Mouse (Mus musculus): ENCODE data around the gene Ssr2. TPM values are rescaled to one million over a fixed set of nuclear protein-coding genes. Genes with fewer than 3 reads are reported as not detected.

Gene Ssr2
- total and polyA plus RNA-seq, 2 experiments from 2014 or later: 196 to 236 TPM

GRCm38 (mm10) chr3:88552082-88552645 is 23.5 kb upstream of the Ssr2 start:
- H3K4me2 ChIP-seq (ENCODE audit: low read depth, low read length, poor library complexity, severe bottlenecking): peak overlapping the region; percentile 70
- no peaks in the 10 kb centered on the region for H3K27me3 ChIP-seq (ENCODE audit: insufficient read depth, low read length)
- WGBS: 23% methylated on average over 16 of the region's 16 CpGs
- no peaks in the 10 kb centered on the region for H3K9me3 ChIP-seq (ENCODE audit: low read length)
- 0 out of 2 replicates have a peak, but pooled peaks have one; percentile 5 for TF ChIP-seq CTCF (IDR thresholded peaks at IDR 0.05)
- H3K9ac ChIP-seq (replicated peaks; ENCODE audit: low read length, poor library complexity, severe bottlenecking): peak overlapping the region; percentile 86
- H3K4me1 ChIP-seq (ENCODE audit: insufficient read depth, low read length): no peaks in the 10 kb centered on the region
- no peak for ATAC-seq (ENCODE audit: low FRiP score)
- peak overlapping the region; percentile 77 for H3K4me3 ChIP-seq (ENCODE audit: low read depth, low read length)
- H3K36me3 ChIP-seq (ENCODE audit: insufficient read depth, low read length): peaks cover 14% of the 10 kb centered on the region; the same call in 1 of the 2 replicates
- H3K27ac ChIP-seq (ENCODE audit: low read depth, low read length): peak overlapping the region; percentile 89
- no peak for DNase-seq (ENCODE audit: low spot score)

DNA sequence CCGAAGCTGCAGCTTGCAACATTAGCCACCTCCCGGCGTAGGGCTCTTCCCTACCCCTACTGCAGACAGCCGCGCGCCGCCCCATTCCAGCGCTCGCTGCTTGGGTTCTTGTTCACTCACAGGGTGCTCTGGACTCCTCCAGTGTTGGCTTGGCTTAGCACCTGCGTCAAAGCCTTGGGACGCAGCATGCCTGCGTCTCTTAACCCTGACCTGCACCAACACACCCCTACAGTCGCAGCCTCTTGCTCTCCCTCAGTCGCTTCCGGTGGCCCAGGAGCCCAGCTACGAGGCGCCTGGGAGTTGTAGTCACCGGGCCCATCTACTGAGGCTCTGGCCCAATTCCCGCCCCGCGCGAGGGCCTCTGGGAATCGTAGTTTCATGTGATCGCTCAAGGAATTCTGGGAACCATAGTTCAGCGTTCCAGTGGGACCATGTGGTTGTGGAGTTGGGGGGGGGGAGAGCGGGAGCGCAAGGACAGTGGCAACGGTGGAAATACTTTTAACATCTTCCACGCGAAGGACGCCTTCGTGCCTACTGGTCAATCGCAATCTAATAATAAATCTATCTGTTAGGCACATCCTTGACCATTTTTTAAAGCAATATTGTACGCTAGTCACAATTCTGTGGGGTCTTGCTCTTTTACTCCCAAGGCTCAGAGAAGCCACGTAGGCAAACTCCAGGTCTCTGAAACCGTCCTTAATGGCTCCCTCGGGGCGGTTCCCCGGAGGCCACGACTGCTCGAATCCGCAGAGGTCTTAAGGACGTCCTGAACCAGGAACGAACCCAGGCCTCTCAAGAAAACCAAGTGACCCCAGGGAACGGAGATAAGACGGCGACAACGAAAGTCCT is 22.8 kb upstream of the Ssr2 start, which contains the start of gene Lamtor2:
Gene Lamtor2 (minus strand): TSS at position 399 of the 849 bp plus-strand sequence.
- H3K4me3 ChIP-seq (ENCODE audit: low read depth, low read length): peak within 1 kb of the TSS; percentile 77
- no peaks in the 10 kb centered on the region for H3K27me3 ChIP-seq (ENCODE audit: insufficient read depth, low read length)
- H3K4me2 ChIP-seq (ENCODE audit: low read depth, low read length, poor library complexity, severe bottlenecking): peak within 1 kb of the TSS; percentile 70
- no peaks in the 10 kb centered on the region for H3K9me3 ChIP-seq (ENCODE audit: low read length)
- H3K4me1 ChIP-seq (ENCODE audit: insufficient read depth, low read length): no peaks in the 10 kb centered on the region
- DNase-seq (ENCODE audit: low spot score) (peak; percentile 100), ATAC-seq (ENCODE audit: low FRiP score) (peak; percentile 88)
- peak within 1 kb of the TSS; percentile 86 for H3K9ac ChIP-seq (replicated peaks; ENCODE audit: low read length, poor library complexity, severe bottlenecking)
- WGBS: under 1% methylated on average over 48 of the region's 48 CpGs
- peak within 1 kb of the TSS; percentile 89 for H3K27ac ChIP-seq (ENCODE audit: low read depth, low read length)
- TF ChIP-seq CTCF (IDR thresholded peaks at IDR 0.05): peak; percentile 1; the same call in 1 of the 2 replicates
- H3K36me3 ChIP-seq (ENCODE audit: insufficient read depth, low read length): peaks cover 21% of the 10 kb centered on the region

- WGBS: under 1% methylated on average over 25 of the region's 37 CpGs
- H3K27ac ChIP-seq (ENCODE audit: low read depth, low read length): peak within 1 kb of the TSS; percentile 89
- peak; percentile 89 for ATAC-seq (ENCODE audit: low FRiP score)
- peak within 1 kb of the TSS; percentile 70 for H3K4me2 ChIP-seq (ENCODE audit: low read depth, low read length, poor library complexity, severe bottlenecking)
- DNase-seq (ENCODE audit: low spot score): peak; percentile 91
- H3K36me3 ChIP-seq (ENCODE audit: insufficient read depth, low read length): peaks cover 27% of the 10 kb centered on the region
- H3K4me3 ChIP-seq (ENCODE audit: low read depth, low read length): peak within 1 kb of the TSS; percentile 77
- TF ChIP-seq CTCF (IDR thresholded peaks at IDR 0.05): peak; percentile 75
- no peaks in the 10 kb centered on the region for H3K27me3 ChIP-seq (ENCODE audit: insufficient read depth, low read length)
- H3K9me3 ChIP-seq (ENCODE audit: low read length): no peaks in the 10 kb centered on the region
- H3K9ac ChIP-seq (replicated peaks; ENCODE audit: low read length, poor library complexity, severe bottlenecking): peak within 1 kb of the TSS; percentile 86
- H3K4me1 ChIP-seq (ENCODE audit: insufficient read depth, low read length): no peaks in the 10 kb centered on the region
Observed at GRCm38 (mm10) chr3:88553525-88553879, 22.2 kb upstream of the Ssr2 start, which contains the start of gene Ubqln4. Gene Ubqln4 (plus strand): TSS chr3:88553758.

DNA sequence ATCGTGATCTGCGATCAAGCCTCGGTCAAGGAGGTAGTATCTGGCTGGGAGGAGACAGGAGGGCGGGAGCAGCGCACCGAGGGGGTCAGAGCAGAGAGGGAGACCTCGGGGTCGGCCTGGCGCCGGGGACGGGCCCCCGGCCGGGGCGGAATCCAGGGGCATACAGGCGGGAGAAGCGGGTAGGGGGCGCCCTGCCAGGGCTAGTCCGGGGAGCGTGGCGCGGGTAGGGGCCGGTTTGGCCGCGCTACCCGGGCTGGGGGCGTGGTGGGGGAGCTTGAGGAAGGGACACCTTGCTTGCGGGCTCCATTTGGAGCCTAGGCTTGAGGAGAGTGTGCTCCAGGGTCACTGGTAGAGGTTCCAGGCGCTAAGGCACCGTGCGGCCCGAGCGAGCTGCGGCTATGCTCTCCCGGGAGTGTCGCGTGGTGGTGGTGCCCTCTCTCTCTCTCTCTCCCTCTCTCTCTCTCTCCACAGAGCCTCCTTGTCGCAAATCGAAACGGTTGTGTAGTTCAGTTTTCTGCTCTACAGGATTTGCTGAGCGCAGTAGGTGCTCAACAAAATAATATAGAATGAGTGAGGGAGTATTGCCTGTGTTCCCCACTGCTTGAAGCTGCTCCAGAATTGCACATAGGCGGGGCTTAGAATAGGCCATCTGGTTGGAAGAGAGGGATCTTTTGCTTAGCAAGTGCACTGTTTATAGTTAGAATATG is 21.6 kb upstream of the Ssr2 start:
- peak; percentile 37; the same call in 1 of the 2 replicates for TF ChIP-seq CTCF (IDR thresholded peaks at IDR 0.05)
- Histone ChIP-seq H3K4me3 (ENCODE audit: low read depth, low read length) (peak overlapping the region; percentile 77), H3K9ac (replicated peaks; ENCODE audit: low read length, poor library complexity, severe bottlenecking) (peak overlapping the region; percentile 86), H3K27ac (ENCODE audit: low read depth, low read length) (peak overlapping the region; percentile 89), H3K36me3 (ENCODE audit: insufficient read depth, low read length) (peaks cover 27% of the 10 kb centered on the region), H3K27me3 (ENCODE audit: insufficient read depth, low read length) (no peaks in the 10 kb centered on the region), H3K4me1 (ENCODE audit: insufficient read depth, low read length) (no peaks in the 10 kb centered on the region), H3K9me3 (ENCODE audit: low read length) (no peaks in the 10 kb centered on the region), H3K4me2 (ENCODE audit: low read depth, low read length, poor library complexity, severe bottlenecking) (peak overlapping the region; percentile 70)
- ATAC-seq (ENCODE audit: low FRiP score) (peak; percentile 32), DNase-seq (ENCODE audit: low spot score) (peak; percentile 66)
- under 1% methylated on average over 40 of the region's 41 CpGs for WGBS

DNA sequence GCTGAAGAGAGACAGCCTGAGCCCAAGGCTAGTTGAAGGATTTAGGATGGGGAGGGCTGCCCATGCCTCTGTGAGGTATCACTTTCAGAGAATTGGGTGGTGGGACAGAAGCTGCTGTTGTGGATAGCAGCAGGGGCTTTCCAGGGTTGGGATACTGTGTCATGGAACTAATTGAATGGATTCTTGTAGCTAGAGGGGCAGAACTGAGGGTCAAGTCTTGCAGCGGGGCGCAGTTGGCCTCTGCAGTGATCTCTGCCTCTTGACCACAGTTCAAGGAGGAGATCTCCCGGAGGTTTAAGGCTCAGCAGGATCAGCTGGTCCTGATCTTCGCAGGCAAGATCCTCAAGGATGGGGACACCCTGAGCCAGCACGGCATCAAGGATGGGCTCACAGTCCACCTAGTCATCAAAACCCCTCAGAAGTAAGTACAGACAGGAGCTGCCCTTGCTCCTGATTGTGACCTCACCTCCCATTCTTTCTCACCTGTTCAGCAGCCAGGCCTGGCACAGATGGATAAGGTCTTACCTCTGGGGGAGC is 20.5 kb upstream of the Ssr2 start:
- Histone ChIP-seq H3K4me3 (ENCODE audit: low read depth, low read length) (no peak overlapping the region), H3K27ac (ENCODE audit: low read depth, low read length) (no peak overlapping the region), H3K27me3 (ENCODE audit: insufficient read depth, low read length) (no peaks in the 10 kb centered on the region), H3K36me3 (ENCODE audit: insufficient read depth, low read length) (peaks cover 36% of the 10 kb centered on the region), H3K4me2 (ENCODE audit: low read depth, low read length, poor library complexity, severe bottlenecking) (peak overlapping the region; percentile 70), H3K9ac (replicated peaks; ENCODE audit: low read length, poor library complexity, severe bottlenecking) (peak overlapping the region; percentile 33; the same call in 1 of the 2 replicates), H3K9me3 (ENCODE audit: low read length) (no peaks in the 10 kb centered on the region), H3K4me1 (ENCODE audit: insufficient read depth, low read length) (no peaks in the 10 kb centered on the region)
- DNase-seq (ENCODE audit: low spot score): no peak
- TF ChIP-seq CTCF (IDR thresholded peaks at IDR 0.05): no peak
- ATAC-seq (ENCODE audit: low FRiP score): no peak
- WGBS: 78% methylated on average over 5 of the region's 5 CpGs
